Mouse (Mus musculus) testis, adult 2 months (tissue): ENCODE results near the gene Krtap5-4.

Source experiments
- CTCF ChIP-seq: fragments of 200-500 bp; IDR thresholded peaks from 2 replicates; pipeline ENCODE4 v1.5.1; 2012; ENCODE audit warnings: low read depth, mild to moderate bottlenecking, inconsistent platforms, low read length, moderate library complexity; ENCODE audit not compliant: control insufficient read depth, insufficient read depth, insufficient replicate concordance
- POLR2A ChIP-seq: fragments of 200-500 bp; IDR thresholded peaks from 2 replicates; pipeline ENCODE4 v1.6.1; 2012; ENCODE audit warnings: low read depth, mild to moderate bottlenecking, inconsistent platforms, low read length, moderate library complexity; ENCODE audit not compliant: control insufficient read depth

DNA sequence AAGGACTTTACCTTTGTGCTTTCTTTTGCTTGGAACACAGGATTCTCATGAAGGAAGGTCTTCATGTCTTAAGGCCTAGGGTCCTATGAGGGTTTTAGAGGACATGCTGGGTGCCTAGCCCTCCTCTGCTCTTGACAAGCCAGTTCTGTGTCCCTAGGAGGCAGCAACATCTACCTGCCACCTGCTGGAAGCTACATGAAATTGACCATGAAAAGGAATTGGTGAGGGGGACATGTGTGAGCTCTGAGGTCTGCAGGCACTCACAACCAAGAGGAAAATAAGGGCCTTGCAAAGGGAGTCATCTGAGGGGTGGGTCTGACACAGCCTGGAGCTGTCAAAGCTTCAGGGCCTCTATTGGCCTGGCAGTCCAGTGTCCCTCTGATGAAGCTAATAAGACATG lies 7.9 kb upstream of the Krtap5-4 start:
- no peak for TF ChIP-seq CTCF
- no peak for TF ChIP-seq POLR2A
